In genomic region chr2:32396695-32397094, GRCm38 (mm10) we compare ENCODE assay signal across 8 mouse cellular contexts. TPM values are rescaled to one million over a fixed set of nuclear protein-coding genes. Genes with fewer than 3 reads are reported as not detected.
DNase-seq lines count a peak whose midpoint lies in the region; ATAC-seq and TF ChIP-seq lines count a peak whose summit lies in the region.

No protein-coding gene starts in this region.

- H3K4me3 ChIP-seq in kidney, embryonic 15.5 days (replicated peaks), result peak overlapping the region; percentile 96
- peak overlapping the region; percentile 90 for H3K4me3 ChIP-seq in embryonic facial prominence, embryonic 10.5 days
- H3K4me3 ChIP-seq in kidney, postnatal 0 days (replicated peaks; ENCODE audit: low read depth, low read length), result peak overlapping the region; percentile 87
- H3K4me3 ChIP-seq in neural tube, embryonic 14.5 days (ENCODE audit: low read depth, low read length), result peak overlapping the region; percentile 94

- peak overlapping the region; percentile 92 for H3K4me2 ChIP-seq in kidney, embryonic 15.5 days
- H3K4me2 ChIP-seq in kidney, postnatal 0 days (ENCODE audit: low read length), result peak overlapping the region; percentile 74
- peak overlapping the region; percentile 72 for H3K4me2 ChIP-seq in neural tube, embryonic 14.5 days (ENCODE audit: low read depth, low read length)

- no peaks in the 10 kb centered on the region for H3K9me3 ChIP-seq in kidney, embryonic 15.5 days (replicated peaks)
- no peaks in the 10 kb centered on the region for H3K9me3 ChIP-seq in embryonic facial prominence, embryonic 10.5 days
- H3K9me3 ChIP-seq in kidney, postnatal 0 days (replicated peaks; ENCODE audit: low read length), result no peaks in the 10 kb centered on the region
- H3K9me3 ChIP-seq in neural tube, embryonic 14.5 days (ENCODE audit: control insufficient read depth, low read length), result no peaks in the 10 kb centered on the region

- TF ChIP-seq CTCF in kidney, postnatal 0 days (IDR thresholded peaks at IDR 0.05; ENCODE audit: low read depth), result no peak

- peak overlapping the region; percentile 96 for H3K27ac ChIP-seq in kidney, embryonic 15.5 days
- peak overlapping the region; percentile 89 for H3K27ac ChIP-seq in embryonic facial prominence, embryonic 10.5 days (replicated peaks)
- peak overlapping the region; percentile 95 for H3K27ac ChIP-seq in kidney, postnatal 0 days
- peak overlapping the region; percentile 75 for H3K27ac ChIP-seq in neural tube, embryonic 14.5 days (ENCODE audit: low read depth, low read length)

- peaks cover 25% of the 10 kb centered on the region for H3K4me1 ChIP-seq in kidney, embryonic 15.5 days
- H3K4me1 ChIP-seq in embryonic facial prominence, embryonic 10.5 days, result peaks cover 26% of the 10 kb centered on the region
- H3K4me1 ChIP-seq in kidney, postnatal 0 days (replicated peaks; ENCODE audit: insufficient read depth, low read length), result peaks cover 12% of the 10 kb centered on the region; the same call in 1 of the 2 replicates
- H3K4me1 ChIP-seq in neural tube, embryonic 14.5 days (ENCODE audit: control insufficient read depth, insufficient read depth, low read length), result peaks cover 13% of the 10 kb centered on the region

- H3K27me3 ChIP-seq in kidney, embryonic 15.5 days, result no peaks in the 10 kb centered on the region
- H3K27me3 ChIP-seq in embryonic facial prominence, embryonic 10.5 days (replicated peaks; ENCODE audit: low read depth, poor library complexity, severe bottlenecking), result no peaks in the 10 kb centered on the region
- no peaks in the 10 kb centered on the region for H3K27me3 ChIP-seq in kidney, postnatal 0 days (ENCODE audit: insufficient read depth, low read length)
- H3K27me3 ChIP-seq in neural tube, embryonic 14.5 days (ENCODE audit: control insufficient read depth, insufficient read depth, low read length), result no peaks in the 10 kb centered on the region

- peaks cover 22% of the 10 kb centered on the region for H3K36me3 ChIP-seq in kidney, embryonic 15.5 days
- peaks cover 35% of the 10 kb centered on the region for H3K36me3 ChIP-seq in embryonic facial prominence, embryonic 10.5 days (replicated peaks)
- peaks cover 13% of the 10 kb centered on the region for H3K36me3 ChIP-seq in kidney, postnatal 0 days (ENCODE audit: insufficient read depth, low read length)
- H3K36me3 ChIP-seq in neural tube, embryonic 14.5 days (ENCODE audit: control insufficient read depth, insufficient read depth, low read length), result peaks cover 15% of the 10 kb centered on the region; the same call in 1 of the 2 replicates

- DNase-seq in kidney, postnatal 14 days, result no peak
- DNase-seq in embryonic facial prominence, embryonic 10.5 days (ENCODE audit: low spot score), result no peak
- DNase-seq in kidney, postnatal 0 days (ENCODE audit: low spot score), result no peak
- DNase-seq in urinary bladder, postnatal 4 days (ENCODE audit: low spot score in 2 of 2), result no peak
- DNase-seq in gastrocnemius, postnatal 10 days, result no peak
- DNase-seq in testis, postnatal 10 days (ENCODE audit: low spot score), result no peak

- H3K9ac ChIP-seq in kidney, embryonic 15.5 days, result peak overlapping the region; percentile 81
- peak overlapping the region; percentile 87 for H3K9ac ChIP-seq in kidney, postnatal 0 days (ENCODE audit: low read depth, low read length)
- peak overlapping the region; percentile 86 for H3K9ac ChIP-seq in neural tube, embryonic 14.5 days (replicated peaks; ENCODE audit: low read depth, low read length)

- ATAC-seq in kidney, embryonic 15.5 days (replicated peaks; ENCODE audit: low FRiP score), result no peak
- no peak for ATAC-seq in kidney, postnatal 0 days (replicated peaks; ENCODE audit: low FRiP score, low read depth)
- no peak for ATAC-seq in neural tube, embryonic 14.5 days (ENCODE audit: low read depth)

- WGBS in kidney, embryonic 15.5 days, result 0% methylated on average over 15 of the region's 15 CpGs
- under 1% methylated on average over 15 of the region's 15 CpGs for WGBS in embryonic facial prominence, embryonic 10.5 days
- WGBS in kidney, postnatal 0 days, result 0% methylated on average over 15 of the region's 15 CpGs
- 1% methylated on average over 15 of the region's 15 CpGs for WGBS in neural tube, embryonic 14.5 days

RNA-seq across cellular contexts. Expression of gene Ptges2, which starts 1.0 kb away (rescaled TPM):
- polyA plus RNA-seq in kidney, embryonic 15.5 days (2015; fragmentation: Nextera tagmentation; extraction: Ambion mirVana), result 30.5 and 31.2 TPM in 2 replicates
- 32.2 and 32.5 TPM in 2 replicates for polyA plus RNA-seq in embryonic facial prominence, embryonic 10.5 days (2016; fragmentation: Nextera tagmentation; extraction: Ambion mirVana)
- 44.1 and 44.8 TPM in 2 replicates for polyA plus RNA-seq in kidney, postnatal 0 days (2015; fragmentation: Nextera tagmentation; extraction: Ambion mirVana)
- 58.1 and 65.9 TPM in 2 replicates for polyA plus RNA-seq in neural tube, embryonic 14.5 days (2014; fragmentation: Nextera tagmentation; extraction: Ambion mirVana)
- total RNA-seq in gastrocnemius, postnatal 10 days (2021), result 10 to 100 TPM; 38.1 to 40.7 TPM

RNA-seq across cellular contexts. Expression of gene Lcn2, which starts 8.6 kb away (rescaled TPM):
- 6.8 and 9.1 TPM in 2 replicates for polyA plus RNA-seq in kidney, embryonic 15.5 days (2015; fragmentation: Nextera tagmentation; extraction: Ambion mirVana)
- not detected in 2 replicates for polyA plus RNA-seq in embryonic facial prominence, embryonic 10.5 days (2016; fragmentation: Nextera tagmentation; extraction: Ambion mirVana)
- 43.5 and 50.3 TPM in 2 replicates for polyA plus RNA-seq in kidney, postnatal 0 days (2015; fragmentation: Nextera tagmentation; extraction: Ambion mirVana)
- 0.35 and 0.40 TPM in 2 replicates for polyA plus RNA-seq in neural tube, embryonic 14.5 days (2014; fragmentation: Nextera tagmentation; extraction: Ambion mirVana)
- total RNA-seq in gastrocnemius, postnatal 10 days (2021), result 1 to 10 TPM; 3.5 to 6.7 TPM

RNA-seq across cellular contexts. Expression of gene 1110008P14Rik, which starts 15.0 kb away (rescaled TPM):
- 47.1 and 52.1 TPM in 2 replicates for polyA plus RNA-seq in kidney, embryonic 15.5 days (2015; fragmentation: Nextera tagmentation; extraction: Ambion mirVana)
- 35.0 and 39.3 TPM in 2 replicates for polyA plus RNA-seq in embryonic facial prominence, embryonic 10.5 days (2016; fragmentation: Nextera tagmentation; extraction: Ambion mirVana)
- 87.0 and 96.8 TPM in 2 replicates for polyA plus RNA-seq in kidney, postnatal 0 days (2015; fragmentation: Nextera tagmentation; extraction: Ambion mirVana)
- 157 and 198 TPM in 2 replicates for polyA plus RNA-seq in neural tube, embryonic 14.5 days (2014; fragmentation: Nextera tagmentation; extraction: Ambion mirVana)
- 10 to 100 TPM; 52.6 to 53.7 TPM for total RNA-seq in gastrocnemius, postnatal 10 days (2021)

RNA-seq across cellular contexts. Expression of gene Dnm1, which starts 43.6 kb away (rescaled TPM):
- 6.3 and 7.9 TPM in 2 replicates for polyA plus RNA-seq in kidney, embryonic 15.5 days (2015; fragmentation: Nextera tagmentation; extraction: Ambion mirVana)
- polyA plus RNA-seq in embryonic facial prominence, embryonic 10.5 days (2016; fragmentation: Nextera tagmentation; extraction: Ambion mirVana), result 20.7 and 23.5 TPM in 2 replicates
- 5.3 and 5.6 TPM in 2 replicates for polyA plus RNA-seq in kidney, postnatal 0 days (2015; fragmentation: Nextera tagmentation; extraction: Ambion mirVana)
- polyA plus RNA-seq in neural tube, embryonic 14.5 days (2014; fragmentation: Nextera tagmentation; extraction: Ambion mirVana), result 102 and 146 TPM in 2 replicates
- 10 to 100 TPM; 18.9 to 25.7 TPM for total RNA-seq in gastrocnemius, postnatal 10 days (2021)

RNA-seq across cellular contexts. Expression of gene Ciz1, which starts 44.6 kb away (rescaled TPM):
- 48.7 and 56.6 TPM in 2 replicates for polyA plus RNA-seq in kidney, embryonic 15.5 days (2015; fragmentation: Nextera tagmentation; extraction: Ambion mirVana)
- 65.8 and 66.4 TPM in 2 replicates for polyA plus RNA-seq in embryonic facial prominence, embryonic 10.5 days (2016; fragmentation: Nextera tagmentation; extraction: Ambion mirVana)
- 33.7 and 33.8 TPM in 2 replicates for polyA plus RNA-seq in kidney, postnatal 0 days (2015; fragmentation: Nextera tagmentation; extraction: Ambion mirVana)
- 47.7 and 48.3 TPM in 2 replicates for polyA plus RNA-seq in neural tube, embryonic 14.5 days (2014; fragmentation: Nextera tagmentation; extraction: Ambion mirVana)
- 10 to 100 TPM; 31.2 to 47.2 TPM for total RNA-seq in gastrocnemius, postnatal 10 days (2021)
